Mouse (Mus musculus) liver, embryonic 16.5 days (tissue): ENCODE measurements around the gene Lgals12. TPM values are rescaled to one million over a fixed set of nuclear protein-coding genes. Genes with fewer than 3 reads are reported as not detected.

Source experiments
- polyA plus RNA-seq: library from polyadenylated mRNA; unstranded; fragments of >200 nt; fragmentation: Nextera tagmentation; extraction: Ambion mirVana; gene quantifications from 2 replicates; pipeline ENCODE4 v1.2.1, GENCODE M21; 2015

The Lgals12 gene
- polyA plus RNA-seq, 1 experiment from 2014 or later: 0.05 TPM

Other genes starting within 250 kb of the Lgals12 start
- 2.7 and 2.8 TPM in 2 replicates for gene Spindoc, start 224.2 kb downstream of the Lgals12 start, polyA plus RNA-seq
- 0.55 and 0.61 TPM in 2 replicates for gene 2700081O15Rik, start 189.6 kb downstream of the Lgals12 start, polyA plus RNA-seq
- 59.7 and 63.8 TPM in 2 replicates for gene Rtn3, start 123.9 kb downstream of the Lgals12 start, polyA plus RNA-seq
- gene Atl3, start 113.2 kb downstream of the Lgals12 start, polyA plus RNA-seq: 5.5 and 5.6 TPM in 2 replicates
- 18.8 and 23.0 TPM in 2 replicates for gene Pla2g16, start 49.7 kb downstream of the Lgals12 start, polyA plus RNA-seq
- gene Hrasls5, start 5.3 kb upstream of the Lgals12 start, polyA plus RNA-seq: not detected in 2 replicates
- gene Slc22a19, start 104.1 kb upstream of the Lgals12 start, polyA plus RNA-seq: not detected in 2 replicates
- not detected in 2 replicates for gene Slc22a26, start 195.5 kb upstream of the Lgals12 start, polyA plus RNA-seq